Mouse (Mus musculus): Measurements from ENCODE around the gene Abr. TPM values are rescaled to one million over a fixed set of nuclear protein-coding genes. Genes with fewer than 3 reads are reported as not detected.

Gene Abr
- polyA plus RNA-seq (2012; ENCODE audit: low replicate concordance) = 35.6 and 70.9 TPM in 2 replicates

GRCm38 (mm10) chr11:76622152-76622565 is at the start of gene Abr:
TSS of gene Abr (minus strand) at chr11:76622314.

DNA sequence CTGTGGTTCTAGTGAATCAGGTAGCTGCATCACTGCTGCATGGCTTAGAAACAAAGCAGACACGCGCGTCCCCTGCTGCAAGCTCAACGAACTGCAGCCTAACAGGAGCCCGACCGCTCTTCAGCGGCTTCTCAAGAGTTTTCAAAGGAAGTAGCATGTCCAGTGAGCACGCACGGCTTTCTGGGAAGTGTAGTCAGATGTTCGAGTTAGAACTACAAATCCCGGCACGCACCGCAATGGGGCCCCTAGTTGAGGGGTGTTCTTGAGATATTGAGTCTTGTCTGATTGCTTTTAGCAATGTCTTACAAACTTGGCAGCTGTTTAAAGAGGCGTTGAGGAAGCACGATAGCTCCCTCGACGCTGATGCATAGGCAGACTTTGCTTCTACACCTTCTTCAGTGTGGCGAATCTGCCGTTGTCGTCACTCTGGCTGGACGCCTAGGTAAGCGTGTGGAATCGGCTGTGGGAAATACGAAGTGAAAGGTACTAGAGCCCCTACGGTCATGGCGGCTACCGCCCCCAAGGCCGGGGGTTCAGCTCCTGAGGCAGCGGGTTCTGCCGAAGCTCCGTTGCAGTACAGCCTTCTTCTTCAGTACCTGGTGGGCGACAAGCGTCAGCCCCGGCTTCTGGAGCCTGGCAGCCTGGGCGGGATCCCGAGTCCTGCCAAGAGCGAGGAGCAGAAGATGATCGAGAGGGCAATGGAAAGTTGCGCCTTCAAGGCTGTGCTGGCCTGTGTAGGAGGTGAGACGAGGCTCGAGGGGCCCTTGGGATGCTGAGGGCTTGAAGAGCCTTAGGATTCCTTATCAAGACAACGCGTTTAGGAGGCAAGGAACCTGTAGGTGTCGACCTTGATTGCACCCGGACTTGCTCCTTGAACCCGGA is 215.2 kb downstream of the Abr start, which contains the start of gene Timm22:
TSS of gene Timm22 (plus strand) at position 251 of the 882 bp plus-strand sequence.

DNA sequence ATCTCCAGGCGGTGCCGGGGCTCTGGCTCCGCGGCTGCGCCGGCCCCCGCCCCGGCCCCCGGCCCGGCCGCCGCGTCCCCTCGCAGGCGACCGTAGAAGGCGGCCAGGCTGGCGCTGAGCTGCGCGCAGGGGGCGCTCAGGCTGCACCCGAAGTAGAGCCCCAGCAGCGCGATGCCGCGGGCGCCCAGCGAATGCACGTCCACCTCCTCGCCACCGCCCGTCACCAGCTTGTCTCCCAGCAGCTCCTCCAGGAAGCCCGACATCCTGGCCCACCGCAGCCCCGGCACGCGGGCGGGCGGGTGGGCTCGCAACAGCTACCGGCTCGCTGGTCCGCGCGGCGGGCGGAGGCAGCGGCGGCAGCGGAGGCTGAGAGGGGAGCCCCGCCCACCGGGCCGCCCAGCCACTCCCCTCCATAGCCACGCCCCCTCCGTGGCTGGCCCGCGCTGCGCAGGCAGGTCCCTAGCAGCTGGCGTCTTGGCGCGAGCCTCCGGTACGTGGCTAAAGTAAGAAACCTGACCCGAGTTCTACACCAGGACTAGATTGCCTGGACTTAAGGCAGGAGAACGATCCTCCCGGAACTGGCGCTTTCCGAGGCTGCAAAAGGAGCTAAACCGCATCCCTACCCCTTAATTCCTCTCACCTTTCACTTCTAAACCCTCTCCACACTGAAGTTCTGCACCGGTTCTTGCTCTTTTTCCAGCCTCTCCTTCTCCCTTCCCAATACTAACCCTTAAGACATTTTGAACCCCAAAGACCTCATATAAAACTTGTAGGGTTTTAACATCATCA is 223.1 kb downstream of the Abr start, which contains the start of gene Nxn:
TSS of gene Nxn (minus strand) at position 343 of the 789 bp plus-strand sequence.

Other genes with a start within 250 kb of the Abr start
- 3.7 TPM in 2 replicates for gene Nxn, start 223.2 kb downstream of the Abr start, polyA plus RNA-seq (2012; ENCODE audit: low replicate concordance)
- gene Timm22, start 215.4 kb downstream of the Abr start, polyA plus RNA-seq (2012; ENCODE audit: low replicate concordance) = 8.9 and 9.8 TPM in 2 replicates
- 0.11 TPM in 1 of 2 replicates, not detected in the other for gene Bhlha9, start 50.2 kb upstream of the Abr start, polyA plus RNA-seq (2012; ENCODE audit: low replicate concordance)
- not detected in 2 replicates for gene Trarg1, start 57.5 kb upstream of the Abr start, polyA plus RNA-seq (2012; ENCODE audit: low replicate concordance)
- 1.3 and 5.3 TPM in 2 replicates for gene Gosr1, start 141.3 kb upstream of the Abr start, polyA plus RNA-seq (2012; ENCODE audit: low replicate concordance)
- 2.5 and 8.0 TPM in 2 replicates for gene Cpd, start 224.7 kb upstream of the Abr start, polyA plus RNA-seq (2012; ENCODE audit: low replicate concordance)

All from hematopoietic multipotent progenitor cell, adult 10-12 weeks (in vitro differentiated cells).